ENCODE assay signal across 13 mouse cellular contexts in genomic region chr10:111527057-111527456, GRCm38 (mm10). TPM values are rescaled to one million over a fixed set of nuclear protein-coding genes. Genes with fewer than 3 reads are reported as not detected.
DNase-seq lines count a peak whose midpoint lies in the region; ATAC-seq lines count a peak whose summit lies in the region.
"Had no signal": no experiment of that assay in that cellular context is flagged by ENCODE, and none has a peak within 500 bp of the region (broad histone marks: within the 10 kb centered on the region; RNA-seq: fewer than 3 reads in every experiment).

No protein-coding gene starts in this region.

- peak; percentile 45; the same call in 1 of the 2 replicates for ATAC-seq in hindbrain, embryonic 16.5 days
- ATAC-seq in hindbrain, embryonic 13.5 days (ENCODE audit: low FRiP score): no peak

- no peak overlapping the region for H3K27ac ChIP-seq in hindbrain, embryonic 16.5 days (ENCODE audit: low read depth, low read length)
- no peak overlapping the region for H3K27ac ChIP-seq in hindbrain, embryonic 13.5 days
- H3K27ac ChIP-seq: lung, embryonic 15.5 days; midbrain, embryonic 12.5 days had no signal

- H3K4me1 ChIP-seq in hindbrain, embryonic 16.5 days (ENCODE audit: control insufficient read depth, insufficient read depth, low read depth, low read length): peaks cover 2% of the 10 kb centered on the region
- H3K4me1 ChIP-seq in hindbrain, embryonic 13.5 days (replicated peaks): peaks cover 16% of the 10 kb centered on the region

- no peaks in the 10 kb centered on the region for H3K27me3 ChIP-seq in hindbrain, embryonic 16.5 days (replicated peaks; ENCODE audit: control insufficient read depth, insufficient read depth, low read length)
- no peaks in the 10 kb centered on the region for H3K27me3 ChIP-seq in hindbrain, embryonic 13.5 days
- H3K27me3 ChIP-seq: CH12.LX; lung, embryonic 15.5 days; midbrain, embryonic 12.5 days had no signal

- no peaks in the 10 kb centered on the region for H3K9me3 ChIP-seq in hindbrain, embryonic 16.5 days (ENCODE audit: control insufficient read depth, low read length)
- no peaks in the 10 kb centered on the region for H3K9me3 ChIP-seq in hindbrain, embryonic 13.5 days
- H3K9me3 ChIP-seq: lung, embryonic 15.5 days; midbrain, embryonic 12.5 days had no signal

- 74% methylated on average over 5 of the region's 5 CpGs for WGBS in hindbrain, embryonic 16.5 days
- WGBS in hindbrain, embryonic 13.5 days: 82% methylated on average over 5 of the region's 5 CpGs

- H3K36me3 ChIP-seq in hindbrain, embryonic 16.5 days (ENCODE audit: control insufficient read depth, insufficient read depth, low read length): no peaks in the 10 kb centered on the region
- H3K36me3 ChIP-seq in hindbrain, embryonic 13.5 days: no peaks in the 10 kb centered on the region
- H3K36me3 ChIP-seq: lung, embryonic 15.5 days; midbrain, embryonic 12.5 days had no signal

- no peak overlapping the region for H3K4me2 ChIP-seq in hindbrain, embryonic 16.5 days (ENCODE audit: low read length)
- H3K4me2 ChIP-seq in hindbrain, embryonic 13.5 days: no peak overlapping the region
- H3K4me2 ChIP-seq: lung, embryonic 15.5 days; midbrain, embryonic 12.5 days had no signal

- no peak overlapping the region for H3K4me3 ChIP-seq in hindbrain, embryonic 16.5 days (ENCODE audit: low read length)
- H3K4me3 ChIP-seq in hindbrain, embryonic 13.5 days: no peak overlapping the region
- H3K4me3 ChIP-seq: lung, embryonic 15.5 days; midbrain, embryonic 12.5 days had no signal

- no peak overlapping the region for H3K9ac ChIP-seq in hindbrain, embryonic 16.5 days (ENCODE audit: low read depth, low read length)
- H3K9ac ChIP-seq in hindbrain, embryonic 13.5 days: no peak overlapping the region
- H3K9ac ChIP-seq: lung, embryonic 15.5 days; midbrain, embryonic 12.5 days had no signal

- DNase-seq in right cerebral cortex, postnatal 36 days (ENCODE audit: low spot score in 2 of 2): peak; percentile 49 to 56
- no peak for DNase-seq in right cerebral cortex, postnatal 14 days
- DNase-seq in cerebellum, postnatal 36 days: peak; percentile 73 to 80
- DNase-seq in urinary bladder, postnatal 36 days (ENCODE audit: low spot score in 2 of 2): no peak
- no peak for DNase-seq in B cell, adult 2 months
- DNase-seq: adrenal gland, postnatal 14 days; heart, postnatal 10 days; kidney, adult 11 months had no signal

RNA-seq across cellular contexts. Expression of gene Phlda1, which starts 21.0 kb away (rescaled TPM):
- polyA plus RNA-seq in hindbrain, embryonic 16.5 days (2015; fragmentation: Nextera tagmentation; extraction: Ambion mirVana): 54.4 and 54.8 TPM in 2 replicates
- 65.6 and 70.9 TPM in 2 replicates for polyA plus RNA-seq in hindbrain, embryonic 13.5 days (2015; fragmentation: Nextera tagmentation; extraction: Ambion mirVana)

RNA-seq across cellular contexts. Expression of gene Nap1l1, which starts 54.0 kb away (rescaled TPM):
- 147 and 161 TPM in 2 replicates for polyA plus RNA-seq in hindbrain, embryonic 16.5 days (2015; fragmentation: Nextera tagmentation; extraction: Ambion mirVana)
- 207 and 215 TPM in 2 replicates for polyA plus RNA-seq in hindbrain, embryonic 13.5 days (2015; fragmentation: Nextera tagmentation; extraction: Ambion mirVana)

Comparison
In these comparisons a context has a peak if more than half of its experiments do, and no peak if none do; other contexts are left out.
1. DNase-seq: peak in right cerebral cortex, postnatal 36 days (2 of 2) and cerebellum, postnatal 36 days (2 of 2); none in right cerebral cortex, postnatal 14 days (single experiment), urinary bladder, postnatal 36 days (0 of 2) and B cell, adult 2 months (0 of 2).